ENCODE assay signal across 8 mouse cellular contexts in genomic region chrX:8206694-8207197, GRCm38 (mm10). TPM values are rescaled to one million over a fixed set of nuclear protein-coding genes. Genes with fewer than 3 reads are reported as not detected.
DNase-seq lines count a peak whose midpoint lies in the region; ATAC-seq and TF ChIP-seq lines count a peak whose summit lies in the region.

No protein-coding gene starts in this region.

- no peak for TF ChIP-seq EP300 in heart, adult 2 months (IDR thresholded peaks at IDR 0.05; ENCODE audit: insufficient read depth, low read depth, low read length)
- TF ChIP-seq EP300 in liver, embryonic 14.5 days (IDR thresholded peaks at IDR 0.05; ENCODE audit: low read depth): no peak

- peak overlapping the region; percentile 57 for H3K4me2 ChIP-seq in forebrain, embryonic 12.5 days
- H3K4me2 ChIP-seq in liver, embryonic 14.5 days (ENCODE audit: low read depth): peak overlapping the region; percentile 74

- peak; percentile 42; the same call in 1 of the 2 replicates for ATAC-seq in forebrain, embryonic 12.5 days (ENCODE audit: low FRiP score)
- ATAC-seq in liver, embryonic 14.5 days (ENCODE audit: insufficient read depth): no peak

- H3K79me3 ChIP-seq in C2C12 (ENCODE audit: low read depth): no peaks in the 10 kb centered on the region

- no peaks in the 10 kb centered on the region for H3K9me3 ChIP-seq in forebrain, embryonic 12.5 days
- no peaks in the 10 kb centered on the region for H3K9me3 ChIP-seq in liver, embryonic 14.5 days (ENCODE audit: control insufficient read depth, low read length)

- WGBS in heart, adult 2 months: 18% methylated on average over 11 of the region's 11 CpGs
- 21% methylated on average over 11 of the region's 11 CpGs for WGBS in forebrain, embryonic 12.5 days
- 12% methylated on average over 11 of the region's 11 CpGs for WGBS in liver, embryonic 14.5 days (ENCODE audit: insufficient replicate concordance)

- H3K9ac ChIP-seq in heart, adult 2 months (ENCODE audit: low read depth, low read length): no peak overlapping the region; the same call in 1 of the 2 replicates
- H3K9ac ChIP-seq in forebrain, embryonic 12.5 days: no peak overlapping the region
- no peak overlapping the region for H3K9ac ChIP-seq in liver, embryonic 14.5 days (replicated peaks)

- TF ChIP-seq CTCF in heart, adult 2 months (IDR thresholded peaks at IDR 0.05): no peak
- no peak for TF ChIP-seq CTCF in C2C12 (IDR thresholded peaks at IDR 0.05; ENCODE audit: control insufficient read depth, insufficient read depth, insufficient read length)
- TF ChIP-seq CTCF in liver, embryonic 14.5 days (IDR thresholded peaks at IDR 0.05; ENCODE audit: low read depth): no peak

- H3K36me3 ChIP-seq in heart, adult 2 months (ENCODE audit: control insufficient read depth, insufficient read depth, low read length): no peaks in the 10 kb centered on the region
- H3K36me3 ChIP-seq in C2C12 (ENCODE audit: control insufficient read depth, insufficient read depth): no peaks in the 10 kb centered on the region
- no peaks in the 10 kb centered on the region for H3K36me3 ChIP-seq in forebrain, embryonic 12.5 days (replicated peaks)
- H3K36me3 ChIP-seq in liver, embryonic 14.5 days (replicated peaks; ENCODE audit: control insufficient read depth, insufficient read depth, low read depth): no peaks in the 10 kb centered on the region

- H3K27ac ChIP-seq in heart, adult 2 months: no peak overlapping the region; the same call in 1 of the 2 replicates
- no peak overlapping the region for H3K27ac ChIP-seq in forebrain, embryonic 12.5 days
- H3K27ac ChIP-seq in liver, embryonic 14.5 days: no peak overlapping the region

- no peaks in the 10 kb centered on the region for H3K79me2 ChIP-seq in heart, adult 2 months (replicated peaks; ENCODE audit: control insufficient read depth, insufficient read depth, low read length)
- H3K79me2 ChIP-seq in C2C12 (ENCODE audit: control insufficient read depth, insufficient read depth): no peaks in the 10 kb centered on the region

- intact Hi-C loops in heart, adult 2 months (cut with DNase I): loop anchor here (5.0 kb wide), 1 partner anchor 41 kb away; no protein-coding TSS in a partner anchor
- intact Hi-C loops in gastrocnemius, postnatal 36 days (cut with DNase I): no loop called here

- no peaks in the 10 kb centered on the region for H3K27me3 ChIP-seq in heart, adult 2 months (ENCODE audit: control insufficient read depth, insufficient read depth, low read length)
- no peaks in the 10 kb centered on the region for H3K27me3 ChIP-seq in C2C12 (ENCODE audit: control insufficient read depth, insufficient read depth, insufficient read length)
- H3K27me3 ChIP-seq in forebrain, embryonic 12.5 days: no peaks in the 10 kb centered on the region
- H3K27me3 ChIP-seq in liver, embryonic 14.5 days (ENCODE audit: control insufficient read depth, insufficient read depth, low read length): no peaks in the 10 kb centered on the region; the same call in 1 of the 2 replicates

- no peaks in the 10 kb centered on the region for H3K4me1 ChIP-seq in heart, adult 2 months (ENCODE audit: control insufficient read depth, insufficient read depth, low read length)
- H3K4me1 ChIP-seq in forebrain, embryonic 12.5 days: no peaks in the 10 kb centered on the region; the same call in 1 of the 2 replicates
- H3K4me1 ChIP-seq in liver, embryonic 14.5 days (replicated peaks; ENCODE audit: control insufficient read depth in 2 of 2, insufficient read depth in 2 of 2, low read length in 1 of 2): peaks cover 0 to 5% of the 10 kb centered on the region in 2 experiments; a peak in 1 of 4 replicates

- no peak for DNase-seq in heart, adult 2 months
- DNase-seq in heart, adult 18-20 months: no peak
- no peak for DNase-seq in liver, embryonic 14.5 days (ENCODE audit: low read depth in 3 of 3, low spot score in 3 of 3)
- DNase-seq in right cerebral cortex, postnatal 14 days: no peak
- no peak for DNase-seq in spleen, postnatal 14 days (ENCODE audit: low spot score in 2 of 2)
- no peak for DNase-seq in gastrocnemius, postnatal 36 days

- peak overlapping the region; percentile 58 for H3K4me3 ChIP-seq in heart, adult 2 months
- peak overlapping the region; percentile 31 for H3K4me3 ChIP-seq in C2C12 (ENCODE audit: insufficient read depth, poor library complexity, severe bottlenecking)
- H3K4me3 ChIP-seq in forebrain, embryonic 12.5 days (replicated peaks): peak overlapping the region; percentile 51
- H3K4me3 ChIP-seq in liver, embryonic 14.5 days (ENCODE audit: insufficient read depth in 1 of 2, low read depth in 2 of 2, low read length in 2 of 2): peak overlapping the region; percentile 49 to 51

- TF ChIP-seq POLR2A in heart, adult 2 months (IDR thresholded peaks at IDR 0.05; ENCODE audit: insufficient read depth, low read depth, low read length): no peak

- no peak overlapping the region for H3ac ChIP-seq in C2C12 (ENCODE audit: control insufficient read depth, insufficient read length, low read depth)

TF ChIP-seq in C2C12, 6 proteins besides CTCF, POLR2A, EP300 and RAD21:
- TF ChIP-seq USF1 (IDR thresholded peaks at IDR 0.05; ENCODE audit: low read depth): no peak
- TF ChIP-seq FOSL1 (IDR thresholded peaks at IDR 0.05; ENCODE audit: insufficient read depth, low read length, poor library complexity, severe bottlenecking): no peak
- TF ChIP-seq CEBPB (IDR thresholded peaks at IDR 0.05; ENCODE audit: low read depth): no peak

RNA-seq across cellular contexts. Expression of gene Porcn, which starts 0.4 kb away (rescaled TPM):
- total RNA-seq in heart, adult 2 months (2021): 1 to 10 TPM; 2.3 to 2.9 TPM
- polyA plus RNA-seq in heart, adult 2 months (2012; rRNA removed): 11.9 and 15.8 TPM in 2 replicates
- total RNA-seq in heart, adult 18-20 months (2021): 1 to 10 TPM; 2.0 to 3.0 TPM
- 7.6 TPM for polyA plus RNA-seq in C2C12 (2012; fragmentation: generic; extraction: Trizol)
- 20.1 and 22.9 TPM in 2 replicates for polyA plus RNA-seq in forebrain, embryonic 12.5 days (2016; fragmentation: Nextera tagmentation; extraction: Ambion mirVana)
- 1.2 and 1.3 TPM in 2 replicates for polyA plus RNA-seq in liver, embryonic 14.5 days (2012; rRNA removed)
- polyA plus RNA-seq in liver, embryonic 14.5 days (2014; fragmentation: Nextera tagmentation; extraction: Ambion mirVana): 0.53 and 0.86 TPM in 2 replicates
- 1 to 10 TPM; 4.9 to 5.3 TPM for total RNA-seq in gastrocnemius, postnatal 36 days (2021)

RNA-seq across cellular contexts. Expression of gene Ebp, which starts 13.4 kb away (rescaled TPM):
- 10 to 100 TPM; 15.2 to 23.1 TPM for total RNA-seq in heart, adult 2 months (2021)
- 37.3 and 40.2 TPM in 2 replicates for polyA plus RNA-seq in heart, adult 2 months (2012; rRNA removed)
- total RNA-seq in heart, adult 18-20 months (2021): 10 to 100 TPM; 17.7 to 20.0 TPM
- polyA plus RNA-seq in C2C12 (2012; fragmentation: generic; extraction: Trizol): 73.1 TPM
- 19.5 and 25.3 TPM in 2 replicates for polyA plus RNA-seq in forebrain, embryonic 12.5 days (2016; fragmentation: Nextera tagmentation; extraction: Ambion mirVana)
- polyA plus RNA-seq in liver, embryonic 14.5 days (2012; rRNA removed): 29.3 and 39.5 TPM in 2 replicates
- 64.0 and 69.6 TPM in 2 replicates for polyA plus RNA-seq in liver, embryonic 14.5 days (2014; fragmentation: Nextera tagmentation; extraction: Ambion mirVana)
- 1 to 10 TPM; 8.4 to 9.0 TPM for total RNA-seq in gastrocnemius, postnatal 36 days (2021)

RNA-seq across cellular contexts. Expression of gene Tbc1d25, which starts 30.8 kb away (rescaled TPM):
- total RNA-seq in heart, adult 2 months (2021): 1 to 10 TPM; 3.7 to 4.3 TPM
- polyA plus RNA-seq in heart, adult 2 months (2012; rRNA removed): 8.7 and 8.9 TPM in 2 replicates
- 1 to 10 TPM; 4.0 to 4.3 TPM for total RNA-seq in heart, adult 18-20 months (2021)
- 9.9 TPM for polyA plus RNA-seq in C2C12 (2012; fragmentation: generic; extraction: Trizol)
- 13.5 and 14.3 TPM in 2 replicates for polyA plus RNA-seq in forebrain, embryonic 12.5 days (2016; fragmentation: Nextera tagmentation; extraction: Ambion mirVana)
- 5.4 TPM in 2 replicates for polyA plus RNA-seq in liver, embryonic 14.5 days (2012; rRNA removed)
- polyA plus RNA-seq in liver, embryonic 14.5 days (2014; fragmentation: Nextera tagmentation; extraction: Ambion mirVana): 4.2 and 4.9 TPM in 2 replicates
- 1 to 10 TPM; 3.0 to 3.6 TPM for total RNA-seq in gastrocnemius, postnatal 36 days (2021)

RNA-seq across cellular contexts. Expression of gene Ftsj1, which starts 45.5 kb away (rescaled TPM):
- 10 to 100 TPM in 1 of 2 experiments, 1 to 10 TPM in 1; 9.6 to 11.8 TPM for total RNA-seq in heart, adult 2 months (2021)
- 20.0 and 24.0 TPM in 2 replicates for polyA plus RNA-seq in heart, adult 2 months (2012; rRNA removed)
- total RNA-seq in heart, adult 18-20 months (2021): 10 to 100 TPM in 1 of 2 experiments, 1 to 10 TPM in 1; 9.8 to 12.2 TPM
- 36.1 TPM for polyA plus RNA-seq in C2C12 (2012; fragmentation: generic; extraction: Trizol)
- polyA plus RNA-seq in forebrain, embryonic 12.5 days (2016; fragmentation: Nextera tagmentation; extraction: Ambion mirVana): 42.6 and 44.8 TPM in 2 replicates
- polyA plus RNA-seq in liver, embryonic 14.5 days (2012; rRNA removed): 23.9 and 27.1 TPM in 2 replicates
- polyA plus RNA-seq in liver, embryonic 14.5 days (2014; fragmentation: Nextera tagmentation; extraction: Ambion mirVana): 35.2 and 37.5 TPM in 2 replicates
- 10 to 100 TPM; 14.1 to 14.4 TPM for total RNA-seq in gastrocnemius, postnatal 36 days (2021)
